Mouse (Mus musculus) liver, embryonic 11.5 days (tissue): ENCODE results near the gene Jmjd4. TPM values are rescaled to one million over a fixed set of nuclear protein-coding genes. Genes with fewer than 3 reads are reported as not detected.

Source experiments
- ATAC-seq: fragments of 200-750 bp; cut with Nextera tagmentation; replicated peaks from 2 replicates; pipeline ENCODE4 v1.8.0; 2017; ENCODE audit warnings: moderate number of reproducible peaks, mild to moderate bottlenecking, moderate TSS enrichment, moderate library complexity; ENCODE audit not compliant: low FRiP score
- DNase-seq: peaks from one replicate; pipeline ENCODE4 v3.0.0-alpha.2; 2017; ENCODE audit warnings: low spot score
- H3K27ac ChIP-seq: fragments of 300-500 bp; sonication (generic); 2 replicates; pipeline ENCODE4 v1.5.1; 2014; ENCODE audit warnings: mild to moderate bottlenecking, low read depth, low read length, control low read depth
- H3K27me3 ChIP-seq: fragments of 300-500 bp; sonication (generic); replicated peaks from 2 replicates; pipeline ENCODE4 v1.6.1; 2014; ENCODE audit warnings: low read length, mixed read lengths; ENCODE audit not compliant: control insufficient read depth, insufficient read depth
- H3K36me3 ChIP-seq: fragments of 300-500 bp; sonication (generic); 2 replicates; pipeline ENCODE4 v1.6.1; 2014; ENCODE audit warnings: mild to moderate bottlenecking, low read length, moderate library complexity, mixed read lengths; ENCODE audit not compliant: control insufficient read depth, insufficient read depth
- H3K4me1 ChIP-seq: fragments of 300-500 bp; sonication (generic); replicated peaks from 2 replicates; pipeline ENCODE4 v1.6.1; 2014; ENCODE audit warnings: low read length, mixed read lengths; ENCODE audit not compliant: control insufficient read depth, insufficient read depth
- H3K4me2 ChIP-seq: fragments of 300-500 bp; sonication (generic); 2 replicates; pipeline ENCODE4 v1.6.1; 2014; ENCODE audit warnings: mild to moderate bottlenecking, control low read depth, moderate library complexity
- H3K4me3 ChIP-seq: fragments of 300-500 bp; sonication (generic); 2 replicates; pipeline ENCODE4 v1.5.1; 2014; ENCODE audit warnings: low read depth, low read length, control low read depth
- H3K9ac ChIP-seq: fragments of 300-500 bp; sonication (generic); 2 replicates; pipeline ENCODE4 v1.6.1; 2014; ENCODE audit warnings: low read depth, low read length, control low read depth
- H3K9me3 ChIP-seq: fragments of 300-500 bp; sonication (generic); 2 replicates; pipeline ENCODE4 v1.6.1; 2016; ENCODE audit warnings: low read length, inconsistent platforms, mixed read lengths; ENCODE audit not compliant: control insufficient read depth
- WGBS: fragments of 180-500 bp; shearing (Covaris S2); extraction: QIAGEN DNeasy Blood & Tissue Kit; methylation state at CpG from one replicate; pipeline ENCODE4 v1.1.7; 2014; 5-methylcytosine and 5-hydroxymethylcytosine counted together
- polyA plus RNA-seq: library from polyadenylated mRNA; unstranded; fragments of >200 nt; fragmentation: Nextera tagmentation; extraction: Ambion mirVana; gene quantifications from 2 replicates; pipeline ENCODE4 v1.2.1, GENCODE M21; 2014

The Jmjd4 gene
- polyA plus RNA-seq, 1 experiment from 2014 or later = 12.7 TPM

DNA sequence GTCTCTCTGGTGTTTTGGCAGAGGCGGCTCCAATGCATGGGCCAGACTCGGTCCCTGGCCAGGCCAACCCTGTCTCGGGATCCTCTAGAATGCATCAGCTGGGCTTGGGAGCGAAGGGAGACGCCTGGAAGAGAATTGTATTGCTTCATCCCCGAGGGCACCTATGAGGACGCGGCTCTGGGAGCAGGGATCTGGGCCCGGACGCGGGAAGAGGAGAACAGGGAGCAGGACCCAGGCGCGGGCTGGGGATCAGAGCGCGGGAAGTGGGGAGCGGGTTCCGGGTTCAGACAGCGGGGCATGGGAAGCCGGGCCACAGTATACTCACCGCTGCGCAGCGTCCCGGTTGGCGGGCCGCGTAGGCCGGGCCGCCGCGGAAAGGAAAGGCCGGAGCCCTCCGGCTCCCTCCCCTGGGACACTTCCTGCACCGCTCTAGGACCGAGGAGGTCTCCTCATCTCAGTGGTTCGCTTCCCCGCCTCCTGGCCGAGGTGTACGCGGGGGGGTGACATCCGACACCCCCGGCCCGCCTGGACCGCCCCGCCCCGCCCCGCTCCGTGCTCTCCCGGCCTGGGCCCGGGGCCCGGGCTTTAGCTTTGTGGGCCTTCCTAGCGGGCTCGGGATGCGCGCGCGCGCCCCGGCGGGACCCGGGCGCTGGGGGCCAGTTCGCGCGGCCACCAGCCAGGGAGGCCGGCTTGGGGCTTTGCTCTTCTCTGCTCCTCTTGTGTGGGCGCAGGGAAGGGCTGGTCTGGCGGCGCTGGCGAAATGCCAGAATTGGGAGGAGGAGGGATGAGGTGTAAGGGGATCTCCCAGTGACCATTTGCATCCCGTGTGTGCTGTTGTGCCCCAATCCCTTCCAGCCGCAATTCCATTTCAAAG lies 56.2 kb downstream of the Jmjd4 start:
- peak; percentile 87 for DNase-seq
- Histone ChIP-seq H3K4me1 (peaks cover 9% of the 10 kb centered on the region), H3K4me2 (peak overlapping the region; percentile 89), H3K4me3 (peak overlapping the region; percentile 88), H3K9me3 (no peaks in the 10 kb centered on the region), H3K27ac (peak overlapping the region; percentile 84), H3K36me3 (peaks cover 26% of the 10 kb centered on the region), H3K27me3 (no peaks in the 10 kb centered on the region), H3K9ac (peak overlapping the region; percentile 84)
- under 1% methylated on average over 69 of the region's 71 CpGs for WGBS
- ATAC-seq = peak; percentile 85

DNA sequence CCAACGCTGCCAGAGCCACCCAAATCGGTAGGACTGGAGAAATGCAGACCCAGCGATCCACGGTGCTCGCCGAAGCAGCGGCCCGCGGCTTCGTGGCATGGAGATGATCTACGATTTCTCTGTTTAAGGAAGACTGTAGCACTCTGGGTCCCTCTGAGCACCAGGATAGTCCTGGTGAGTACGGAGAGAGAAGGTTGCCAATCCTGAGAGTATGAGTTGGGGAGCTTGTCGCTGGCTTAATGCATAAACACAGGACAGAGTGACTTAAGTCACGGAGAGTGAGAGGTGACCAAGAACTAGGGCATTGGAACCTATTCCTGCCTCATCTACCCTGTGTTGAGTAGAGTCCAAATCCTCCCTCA lies 56.8 kb downstream of the Jmjd4 start:
- 6% methylated on average over 14 of the region's 14 CpGs for WGBS
- Histone ChIP-seq H3K4me1 (peaks cover 9% of the 10 kb centered on the region), H3K27me3 (no peaks in the 10 kb centered on the region), H3K9me3 (no peaks in the 10 kb centered on the region), H3K36me3 (peaks cover 22% of the 10 kb centered on the region), H3K27ac (peak overlapping the region; percentile 84), H3K9ac (peak overlapping the region; percentile 84), H3K4me2 (peak overlapping the region; percentile 89), H3K4me3 (peak overlapping the region; percentile 88)
- ATAC-seq (no peak), DNase-seq (no peak)

Other genes with a start within 250 kb of the Jmjd4 start
- gene Mrpl55, start 247.6 kb upstream of the Jmjd4 start, polyA plus RNA-seq = 104 and 106 TPM in 2 replicates
- gene 2310033P09Rik, start 241.7 kb upstream of the Jmjd4 start, polyA plus RNA-seq = 38.4 and 41.3 TPM in 2 replicates
- 505 and 548 TPM in 2 replicates for gene Arf1, start 221.8 kb upstream of the Jmjd4 start, polyA plus RNA-seq
- not detected in 2 replicates for gene Wnt3a, start 159.3 kb upstream of the Jmjd4 start, polyA plus RNA-seq
- 0.56 and 0.82 TPM in 2 replicates for gene Wnt9a, start 143.1 kb upstream of the Jmjd4 start, polyA plus RNA-seq
- not detected in 2 replicates for gene Prss38, start 74.4 kb upstream of the Jmjd4 start, polyA plus RNA-seq
- 57.9 and 67.4 TPM in 2 replicates for gene Snap47, start 1.1 kb downstream of the Jmjd4 start, polyA plus RNA-seq
- gene Zfp867, start 22.4 kb downstream of the Jmjd4 start, polyA plus RNA-seq = 3.2 and 3.6 TPM in 2 replicates
- gene Zkscan17, start 76.7 kb downstream of the Jmjd4 start, polyA plus RNA-seq = 16.8 TPM in 2 replicates
- gene Nlrp3, start 91.5 kb downstream of the Jmjd4 start, polyA plus RNA-seq = 0.34 and 0.39 TPM in 2 replicates
- gene Olfr222, start 126.2 kb downstream of the Jmjd4 start, polyA plus RNA-seq = not detected in 2 replicates
- not detected in 2 replicates for gene Olfr223, start 143.2 kb downstream of the Jmjd4 start, polyA plus RNA-seq
- 44.9 and 46.7 TPM in 2 replicates for gene Mprip, start 211.3 kb downstream of the Jmjd4 start, polyA plus RNA-seq